Mouse (Mus musculus) liver, embryonic 14.5 days (tissue): ENCODE results near the gene Inip. TPM values are rescaled to one million over a fixed set of nuclear protein-coding genes. Genes with fewer than 3 reads are reported as not detected.

ENCODE experiments used
- ATAC-seq: fragments of 200-750 bp; cut with Nextera tagmentation; 2 replicates; pipeline ENCODE4 v1.8.0; 2017; ENCODE audit warnings: moderate number of reproducible peaks, mild to moderate bottlenecking, moderate library complexity; ENCODE audit not compliant: insufficient read depth
- DNase-seq, 3 experiments: peaks; one replicate each; pipeline ENCODE4 v3.0.0-alpha.2; 2012 to 2013; ENCODE audit warnings: low read depth in 3 of 3, low spot score in 3 of 3
- H3K27ac ChIP-seq: fragments of 300-500 bp; sonication (generic); 2 replicates; pipeline ENCODE4 v1.5.1; 2014; ENCODE audit warnings: moderate library complexity, mild to moderate bottlenecking, control low read depth, inconsistent platforms
- H3K27me3 ChIP-seq: fragments of 300-500 bp; sonication (generic); 2 replicates; pipeline ENCODE4 v1.6.1; 2014; ENCODE audit warnings: mild to moderate bottlenecking, low read length, moderate library complexity; ENCODE audit not compliant: control insufficient read depth, insufficient read depth
- H3K36me3 ChIP-seq: fragments of 300-500 bp; sonication (generic); replicated peaks from 2 replicates; pipeline ENCODE4 v1.6.1; 2014; ENCODE audit warnings: low read depth; ENCODE audit not compliant: control insufficient read depth, insufficient read depth
- H3K4me1 ChIP-seq, 2 experiments: fragments of 200-500 bp in 1 of 2; fragments of 300-500 bp in 1 of 2; sonication (generic) in 1 of 2; replicated peaks; 2 replicates each; pipeline ENCODE4 v1.6.1; 2012 to 2014; ENCODE audit warnings: antibody characterized with exemption in 1 of 2, inconsistent platforms in 1 of 2, low read length in 1 of 2; ENCODE audit not compliant: control insufficient read depth in 2 of 2, insufficient read depth in 2 of 2
- H3K4me2 ChIP-seq: fragments of 300-500 bp; sonication (generic); 2 replicates; pipeline ENCODE4 v1.6.1; 2014; ENCODE audit warnings: low read depth, mild to moderate bottlenecking, control low read depth, moderate library complexity
- H3K4me3 ChIP-seq, 2 experiments: fragments of 200-500 bp in 1 of 2; fragments of 300-500 bp in 1 of 2; sonication (generic) in 1 of 2; 2 replicates each; pipeline ENCODE4 v1.5.1; 2012 to 2014; ENCODE audit warnings: low read depth in 2 of 2, low read length in 2 of 2, mild to moderate bottlenecking in 2 of 2, control low read depth in 1 of 2, inconsistent platforms in 1 of 2, moderate library complexity in 1 of 2; ENCODE audit not compliant: insufficient read depth in 1 of 2
- H3K9ac ChIP-seq: fragments of 300-500 bp; sonication (generic); replicated peaks from 2 replicates; pipeline ENCODE4 v1.6.1; 2014; ENCODE audit warnings: mild to moderate bottlenecking, control low read depth, moderate library complexity
- H3K9me3 ChIP-seq: fragments of 300-500 bp; sonication (generic); 2 replicates; pipeline ENCODE4 v1.6.1; 2016; ENCODE audit warnings: low read length, mixed read lengths; ENCODE audit not compliant: control insufficient read depth
- CTCF ChIP-seq: IDR thresholded peaks from 2 replicates; pipeline ENCODE4 v1.5.1; 2016; ENCODE audit warnings: antibody characterized with exemption, low read depth, control low read depth
- EP300 ChIP-seq: IDR thresholded peaks from 2 replicates; pipeline ENCODE4 v1.6.1; 2016; ENCODE audit warnings: antibody characterized with exemption, low read depth
- WGBS: fragments of 180-500 bp; shearing (Covaris S2); extraction: QIAGEN DNeasy Blood & Tissue Kit; methylation state at CpG from one replicate; pipeline ENCODE4 v1.1.7; 2014; ENCODE audit not compliant: insufficient replicate concordance; 5-methylcytosine and 5-hydroxymethylcytosine counted together
- polyA plus RNA-seq, 2 experiments: library from polyadenylated mRNA; depleted of rRNA in 1 of 2; stranded (reverse) in 1 of 2; unstranded in 1 of 2; fragments of >200 nt; fragmentation: Nextera tagmentation in 1 of 2; extraction: Ambion mirVana in 1 of 2; gene quantifications; 2 replicates each; pipeline versions ENCODE4 v1.2.1 to v1.2.3; 2012 to 2014

Gene Inip
- polyA plus RNA-seq, 2 experiments, result 8.1 to 16.7 TPM

GRCm38 (mm10) chr4:59802792-59803191 is 1.4 kb upstream of the Inip start:
- 13% methylated on average over 4 of the region's 4 CpGs for WGBS
- Histone ChIP-seq H3K4me2 (peak overlapping the region; percentile 18; the same call in 1 of the 2 replicates), H3K27ac (peak overlapping the region; percentile 55), H3K27me3 (no peaks in the 10 kb centered on the region), H3K9ac (no peak overlapping the region; the same call in 1 of the 2 replicates), H3K4me1 (peaks cover 15 to 26% of the 10 kb centered on the region in 2 experiments), H3K9me3 (no peaks in the 10 kb centered on the region), H3K36me3 (no peaks in the 10 kb centered on the region), H3K4me3 (no peak overlapping the region)
- DNase-seq (peak in 2 of 3 experiments; percentile 59 to 62), ATAC-seq (peak; percentile 82)
- TF ChIP-seq EP300, result peak; percentile 86
- no peak for TF ChIP-seq CTCF

GRCm38 (mm10) chr4:59802107-59802506 is 718 bp upstream of the Inip start:
- Histone ChIP-seq H3K4me2 (no peak overlapping the region), H3K36me3 (no peaks in the 10 kb centered on the region), H3K9ac (no peak overlapping the region), H3K4me1 (peaks cover 15 to 26% of the 10 kb centered on the region in 2 experiments), H3K4me3 (no peak overlapping the region), H3K27ac (no peak overlapping the region), H3K9me3 (no peaks in the 10 kb centered on the region), H3K27me3 (no peaks in the 10 kb centered on the region)
- ATAC-seq (no peak), DNase-seq (no peak)
- WGBS, result 69% methylated on average over 6 of the region's 6 CpGs
- TF ChIP-seq EP300, result no peak
- TF ChIP-seq CTCF, result no peak

GRCm38 (mm10) chr4:59800181-59800580 is 1.2 kb downstream of the Inip start:
- Histone ChIP-seq H3K27me3 (no peaks in the 10 kb centered on the region), H3K36me3 (no peaks in the 10 kb centered on the region), H3K9ac (no peak overlapping the region), H3K4me1 (peaks cover 15 to 23% of the 10 kb centered on the region in 2 experiments), H3K4me2 (no peak overlapping the region), H3K4me3 (no peak overlapping the region), H3K27ac (no peak overlapping the region), H3K9me3 (no peaks in the 10 kb centered on the region)
- DNase-seq (no peak), ATAC-seq (no peak)
- no peak for TF ChIP-seq CTCF
- TF ChIP-seq EP300, result no peak
- WGBS, result 65% methylated on average over 5 of the region's 5 CpGs

- Histone ChIP-seq H3K9me3 (no peaks in the 10 kb centered on the region), H3K36me3 (no peaks in the 10 kb centered on the region), H3K9ac (no peak overlapping the region), H3K27ac (no peak overlapping the region), H3K4me3 (no peak overlapping the region), H3K4me1 (no peaks in the 10 kb centered on the region), H3K4me2 (no peak overlapping the region), H3K27me3 (no peaks in the 10 kb centered on the region; the same call in 1 of the 2 replicates)
- WGBS, result 60% methylated on average over 2 of the region's 2 CpGs
- ATAC-seq (no peak), DNase-seq (no peak)
- no peak for TF ChIP-seq EP300
- no peak for TF ChIP-seq CTCF
Measured at GRCm38 (mm10) chr4:59795788-59796455, 5.5 kb downstream of the Inip start.

- H3K27ac ChIP-seq, result no peak overlapping the region
- TF ChIP-seq EP300 (no peak), CTCF (no peak; the same call in 1 of the 2 replicates)
- no peaks in the 10 kb centered on the region for H3K36me3 ChIP-seq
- 68% methylated on average over 2 of the region's 2 CpGs for WGBS
- no peak for ATAC-seq
- H3K4me2 ChIP-seq, result no peak overlapping the region
- no peak overlapping the region for H3K4me3 ChIP-seq
- H3K9ac ChIP-seq, result no peak overlapping the region
- H3K9me3 ChIP-seq, result no peaks in the 10 kb centered on the region
- DNase-seq, result no peak
- H3K27me3 ChIP-seq, result no peaks in the 10 kb centered on the region; the same call in 1 of the 2 replicates
- no peaks in the 10 kb centered on the region for H3K4me1 ChIP-seq
Measured at GRCm38 (mm10) chr4:59794116-59794515, 7.3 kb downstream of the Inip start.
